Mouse (Mus musculus): ENCODE data around the gene Trmt10a. TPM values are rescaled to one million over a fixed set of nuclear protein-coding genes. Genes with fewer than 3 reads are reported as not detected.

Gene Trmt10a
- 8.0 and 9.2 TPM in 2 replicates for polyA plus RNA-seq (2015; fragmentation: Nextera tagmentation; extraction: Ambion mirVana)

- under 1% methylated on average over 70 of the region's 70 CpGs for WGBS
- H3K27me3 ChIP-seq (ENCODE audit: control insufficient read depth, insufficient read depth, low read length) = no peaks in the 10 kb centered on the region
- peaks cover 3% of the 10 kb centered on the region; the same call in 1 of the 2 replicates for H3K4me1 ChIP-seq (ENCODE audit: control insufficient read depth, insufficient read depth, low read length)
- peak within 1 kb of the TSS; percentile 74 for H3K4me3 ChIP-seq (replicated peaks; ENCODE audit: low read length)
- no peaks in the 10 kb centered on the region for H3K36me3 ChIP-seq (ENCODE audit: control insufficient read depth, insufficient read depth, low read length)
- peak; percentile 99 for ATAC-seq (ENCODE audit: insufficient read depth, low FRiP score)
- peak within 1 kb of the TSS; percentile 100 for H3K27ac ChIP-seq (ENCODE audit: low read length)
- peak within 1 kb of the TSS; percentile 79 for H3K4me2 ChIP-seq (ENCODE audit: low read depth, low read length)
- peak within 1 kb of the TSS; percentile 93 for H3K9ac ChIP-seq (ENCODE audit: low read length)
- H3K9me3 ChIP-seq (replicated peaks; ENCODE audit: control insufficient read depth, low read length) = no peaks in the 10 kb centered on the region
Observed at GRCm38 (mm10) chr3:138143315-138144059, at the start of gene Trmt10a. TSS of gene Trmt10a (plus strand) at chr3:138143448.

- Histone ChIP-seq H3K27ac (ENCODE audit: low read length) (no peak overlapping the region), H3K36me3 (ENCODE audit: control insufficient read depth, insufficient read depth, low read length) (no peaks in the 10 kb centered on the region)
- ATAC-seq (ENCODE audit: insufficient read depth, low FRiP score) = no peak
Observed at GRCm38 (mm10) chr3:138095301-138095700, 47.9 kb upstream of the Trmt10a start.

GRCm38 (mm10) chr3:138095718-138096117 lies 47.5 kb upstream of the Trmt10a start:
- Histone ChIP-seq H3K4me3 (replicated peaks; ENCODE audit: low read length) (no peak overlapping the region), H3K27me3 (ENCODE audit: control insufficient read depth, insufficient read depth, low read length) (no peaks in the 10 kb centered on the region), H3K4me2 (ENCODE audit: low read depth, low read length) (no peak overlapping the region), H3K9me3 (replicated peaks; ENCODE audit: control insufficient read depth, low read length) (no peaks in the 10 kb centered on the region), H3K4me1 (ENCODE audit: control insufficient read depth, insufficient read depth, low read length) (peaks cover 3% of the 10 kb centered on the region; the same call in 1 of the 2 replicates), H3K9ac (ENCODE audit: low read length) (no peak overlapping the region), H3K27ac (ENCODE audit: low read length) (no peak overlapping the region), H3K36me3 (ENCODE audit: control insufficient read depth, insufficient read depth, low read length) (no peaks in the 10 kb centered on the region)
- ATAC-seq (ENCODE audit: insufficient read depth, low FRiP score) = no peak
- 68% methylated on average over 10 of the region's 10 CpGs for WGBS

More at GRCm38 (mm10) chr3:138095301-138095700, 47.9 kb upstream of the Trmt10a start:
- WGBS = 62% methylated on average over 3 of the region's 3 CpGs
- Histone ChIP-seq H3K27me3 (ENCODE audit: control insufficient read depth, insufficient read depth, low read length) (no peaks in the 10 kb centered on the region), H3K4me3 (replicated peaks; ENCODE audit: low read length) (no peak overlapping the region), H3K4me2 (ENCODE audit: low read depth, low read length) (no peak overlapping the region), H3K9ac (ENCODE audit: low read length) (no peak overlapping the region), H3K4me1 (ENCODE audit: control insufficient read depth, insufficient read depth, low read length) (peaks cover 3% of the 10 kb centered on the region; the same call in 1 of the 2 replicates), H3K9me3 (replicated peaks; ENCODE audit: control insufficient read depth, low read length) (no peaks in the 10 kb centered on the region)

- H3K9me3 ChIP-seq (replicated peaks; ENCODE audit: control insufficient read depth, low read length) = no peaks in the 10 kb centered on the region
- ATAC-seq (ENCODE audit: insufficient read depth, low FRiP score) = no peak
- H3K27ac ChIP-seq (ENCODE audit: low read length) = no peak overlapping the region
- no peak overlapping the region for H3K4me3 ChIP-seq (replicated peaks; ENCODE audit: low read length)
- H3K9ac ChIP-seq (ENCODE audit: low read length) = no peak overlapping the region
- no peak overlapping the region for H3K4me2 ChIP-seq (ENCODE audit: low read depth, low read length)
- no peaks in the 10 kb centered on the region for H3K36me3 ChIP-seq (ENCODE audit: control insufficient read depth, insufficient read depth, low read length)
- 78% methylated on average over 19 of the region's 19 CpGs for WGBS
- no peaks in the 10 kb centered on the region for H3K27me3 ChIP-seq (ENCODE audit: control insufficient read depth, insufficient read depth, low read length)
- H3K4me1 ChIP-seq (ENCODE audit: control insufficient read depth, insufficient read depth, low read length) = peaks cover 3% of the 10 kb centered on the region; the same call in 1 of the 2 replicates
Observed at GRCm38 (mm10) chr3:138096263-138097028, 46.8 kb upstream of the Trmt10a start.

GRCm38 (mm10) chr3:138097718-138098117 lies 45.5 kb upstream of the Trmt10a start:
- no peak overlapping the region for H3K9ac ChIP-seq (ENCODE audit: low read length)
- H3K4me2 ChIP-seq (ENCODE audit: low read depth, low read length) = no peak overlapping the region
- WGBS = 67% methylated on average over 1 of the region's 1 CpGs
- no peak overlapping the region for H3K4me3 ChIP-seq (replicated peaks; ENCODE audit: low read length)
- H3K9me3 ChIP-seq (replicated peaks; ENCODE audit: control insufficient read depth, low read length) = no peaks in the 10 kb centered on the region
- H3K27me3 ChIP-seq (ENCODE audit: control insufficient read depth, insufficient read depth, low read length) = no peaks in the 10 kb centered on the region
- no peaks in the 10 kb centered on the region for H3K36me3 ChIP-seq (ENCODE audit: control insufficient read depth, insufficient read depth, low read length)
- H3K4me1 ChIP-seq (ENCODE audit: control insufficient read depth, insufficient read depth, low read length) = peaks cover 3% of the 10 kb centered on the region; the same call in 1 of the 2 replicates
- 0 out of 2 replicates have a peak, but pooled peaks have one; percentile 13 for ATAC-seq (ENCODE audit: insufficient read depth, low FRiP score)
- H3K27ac ChIP-seq (ENCODE audit: low read length) = peak overlapping the region; percentile 5; the same call in 1 of the 2 replicates

- Histone ChIP-seq H3K4me2 (ENCODE audit: low read depth, low read length) (no peak overlapping the region), H3K4me1 (ENCODE audit: control insufficient read depth, insufficient read depth, low read length) (0 out of 2 replicates have a peak, but pooled peaks cover 3% of the 10 kb centered on the region), H3K27ac (ENCODE audit: low read length) (no peak overlapping the region), H3K9me3 (replicated peaks; ENCODE audit: control insufficient read depth, low read length) (no peaks in the 10 kb centered on the region), H3K27me3 (ENCODE audit: control insufficient read depth, insufficient read depth, low read length) (no peaks in the 10 kb centered on the region), H3K9ac (ENCODE audit: low read length) (no peak overlapping the region), H3K36me3 (ENCODE audit: control insufficient read depth, insufficient read depth, low read length) (no peaks in the 10 kb centered on the region), H3K4me3 (replicated peaks; ENCODE audit: low read length) (no peak overlapping the region)
- no peak for ATAC-seq (ENCODE audit: insufficient read depth, low FRiP score)
- 88% methylated on average over 4 of the region's 4 CpGs for WGBS
Observed at GRCm38 (mm10) chr3:138101936-138102335, 41.3 kb upstream of the Trmt10a start.

GRCm38 (mm10) chr3:138103690-138104089 lies 39.6 kb upstream of the Trmt10a start:
- Histone ChIP-seq H3K4me2 (ENCODE audit: low read depth, low read length) (no peak overlapping the region), H3K9me3 (replicated peaks; ENCODE audit: control insufficient read depth, low read length) (no peaks in the 10 kb centered on the region), H3K4me3 (replicated peaks; ENCODE audit: low read length) (no peak overlapping the region), H3K27ac (ENCODE audit: low read length) (no peak overlapping the region), H3K36me3 (ENCODE audit: control insufficient read depth, insufficient read depth, low read length) (no peaks in the 10 kb centered on the region), H3K9ac (ENCODE audit: low read length) (no peak overlapping the region), H3K4me1 (ENCODE audit: control insufficient read depth, insufficient read depth, low read length) (no peaks in the 10 kb centered on the region), H3K27me3 (ENCODE audit: control insufficient read depth, insufficient read depth, low read length) (no peaks in the 10 kb centered on the region)
- 89% methylated on average over 4 of the region's 4 CpGs for WGBS
- no peak for ATAC-seq (ENCODE audit: insufficient read depth, low FRiP score)

- 68% methylated on average over 5 of the region's 5 CpGs for WGBS
- H3K27ac ChIP-seq (ENCODE audit: low read length) = no peak overlapping the region
- H3K9me3 ChIP-seq (replicated peaks; ENCODE audit: control insufficient read depth, low read length) = no peaks in the 10 kb centered on the region
- no peaks in the 10 kb centered on the region for H3K27me3 ChIP-seq (ENCODE audit: control insufficient read depth, insufficient read depth, low read length)
- no peaks in the 10 kb centered on the region for H3K4me1 ChIP-seq (ENCODE audit: control insufficient read depth, insufficient read depth, low read length)
- no peak overlapping the region for H3K4me3 ChIP-seq (replicated peaks; ENCODE audit: low read length)
- no peak for ATAC-seq (ENCODE audit: insufficient read depth, low FRiP score)
- H3K36me3 ChIP-seq (ENCODE audit: control insufficient read depth, insufficient read depth, low read length) = no peaks in the 10 kb centered on the region
- no peak overlapping the region for H3K9ac ChIP-seq (ENCODE audit: low read length)
- H3K4me2 ChIP-seq (ENCODE audit: low read depth, low read length) = no peak overlapping the region
Observed at GRCm38 (mm10) chr3:138105056-138105455, 38.2 kb upstream of the Trmt10a start.

- ATAC-seq (ENCODE audit: insufficient read depth, low FRiP score) = no peak
- no peaks in the 10 kb centered on the region for H3K36me3 ChIP-seq (ENCODE audit: control insufficient read depth, insufficient read depth, low read length)
- 91% methylated on average over 10 of the region's 10 CpGs for WGBS
Observed at GRCm38 (mm10) chr3:138106887-138107286, 36.4 kb upstream of the Trmt10a start.

More at GRCm38 (mm10) chr3:138106887-138107286, 36.4 kb upstream of the Trmt10a start:
- Histone ChIP-seq H3K9ac (ENCODE audit: low read length) (no peak overlapping the region), H3K4me1 (ENCODE audit: control insufficient read depth, insufficient read depth, low read length) (no peaks in the 10 kb centered on the region), H3K9me3 (replicated peaks; ENCODE audit: control insufficient read depth, low read length) (no peaks in the 10 kb centered on the region), H3K4me3 (replicated peaks; ENCODE audit: low read length) (no peak overlapping the region), H3K27me3 (ENCODE audit: control insufficient read depth, insufficient read depth, low read length) (no peaks in the 10 kb centered on the region), H3K27ac (ENCODE audit: low read length) (no peak overlapping the region), H3K4me2 (ENCODE audit: low read depth, low read length) (no peak overlapping the region)
